Mouse (Mus musculus): Measurements from ENCODE around the gene Sec62.

Gene Sec62

GRCm38 (mm10) chr3:30792737-30793402 lies at the start of gene Sec62:
Gene Sec62 (plus strand): TSS chr3:30792875.
- peak; percentile 96 for DNase-seq (ENCODE audit: low read depth)

GRCm38 (mm10) chr3:30742891-30743290 lies 49.8 kb upstream of the Sec62 start:
- no peak for DNase-seq (ENCODE audit: low read depth)

- no peak for DNase-seq (ENCODE audit: low read depth)
These were observed 46.7 kb upstream of the Sec62 start, which contains the start of gene Samd7 for GRCm38 (mm10) chr3:30746006-30746405. Gene Samd7 (plus strand): TSS chr3:30746293.

- no peak for DNase-seq (ENCODE audit: low read depth)
These were observed 44.4 kb upstream of the Sec62 start for GRCm38 (mm10) chr3:30748316-30748715.

- DNase-seq (ENCODE audit: low read depth) = no peak
These were observed 38.0 kb upstream of the Sec62 start for GRCm38 (mm10) chr3:30754696-30755095.

- no peak for DNase-seq (ENCODE audit: low read depth)
These were observed 27.8 kb upstream of the Sec62 start for GRCm38 (mm10) chr3:30764877-30765276.

- DNase-seq (ENCODE audit: low read depth) = no peak
These were observed 27.2 kb upstream of the Sec62 start for GRCm38 (mm10) chr3:30765311-30766027.

GRCm38 (mm10) chr3:30766177-30766576 lies 26.5 kb upstream of the Sec62 start:
- peak; percentile 34 for DNase-seq (ENCODE audit: low read depth)

- no peak for DNase-seq (ENCODE audit: low read depth)
These were observed 25.4 kb upstream of the Sec62 start for GRCm38 (mm10) chr3:30767271-30767670.

- no peak for DNase-seq (ENCODE audit: low read depth)
These were observed 22.7 kb upstream of the Sec62 start for GRCm38 (mm10) chr3:30769755-30770515.

- DNase-seq (ENCODE audit: low read depth) = no peak
These were observed 21.1 kb upstream of the Sec62 start for GRCm38 (mm10) chr3:30771560-30771959.

GRCm38 (mm10) chr3:30772631-30773030 lies 20.0 kb upstream of the Sec62 start:
- DNase-seq (ENCODE audit: low read depth) = no peak

- no peak for DNase-seq (ENCODE audit: low read depth)
These were observed 18.0 kb upstream of the Sec62 start for GRCm38 (mm10) chr3:30774677-30775076.

- DNase-seq (ENCODE audit: low read depth) = no peak
These were observed 14.7 kb upstream of the Sec62 start for GRCm38 (mm10) chr3:30777984-30778383.

GRCm38 (mm10) chr3:30788531-30788930 lies 4.1 kb upstream of the Sec62 start:
- peak; percentile 47 for DNase-seq (ENCODE audit: low read depth)

GRCm38 (mm10) chr3:30793403-30794221 lies 937 bp downstream of the Sec62 start:
- DNase-seq (ENCODE audit: low read depth) = no peak

- no peak for DNase-seq (ENCODE audit: low read depth)
These were observed 9.5 kb downstream of the Sec62 start for GRCm38 (mm10) chr3:30802171-30802570.

- DNase-seq (ENCODE audit: low read depth) = no peak
These were observed 20.2 kb downstream of the Sec62 start for GRCm38 (mm10) chr3:30812881-30813280.

- DNase-seq (ENCODE audit: low read depth) = no peak
These were observed 26.0 kb downstream of the Sec62 start for GRCm38 (mm10) chr3:30818630-30819125.

GRCm38 (mm10) chr3:30822163-30822562 lies 29.5 kb downstream of the Sec62 start:
- no peak for DNase-seq (ENCODE audit: low read depth)

- peak; percentile 38 for DNase-seq (ENCODE audit: low read depth)
These were observed 33.4 kb downstream of the Sec62 start for GRCm38 (mm10) chr3:30826069-30826468.

Data from NIH3T3 (cell line).